Mouse (Mus musculus): Measurements from ENCODE around the gene Gm20521.
A peak's percentile ranks its signal among the peaks of the same experiment; 100 is the strongest.
"Not testable (repeated sequence)": the region's sequence is repeated elsewhere in the genome, so short reads cannot be mapped to it uniquely, and the experiment has no call there.

The Gm20521 gene

GRCm38 (mm10) chr14:54936831-54937160 is 53.6 kb downstream of the Gm20521 start:
- no peak for DNase-seq (ENCODE audit: extremely low spot score)

- no peak for DNase-seq (ENCODE audit: extremely low spot score)
Measured at GRCm38 (mm10) chr14:54937361-54938182, 54.3 kb downstream of the Gm20521 start.

- no peak for DNase-seq (ENCODE audit: extremely low spot score)
Measured at GRCm38 (mm10) chr14:54938431-54939219, 55.4 kb downstream of the Gm20521 start.

GRCm38 (mm10) chr14:54939434-54940175 is 56.4 kb downstream of the Gm20521 start:
- DNase-seq (ENCODE audit: extremely low spot score), result peak; percentile 70

GRCm38 (mm10) chr14:54940176-54940530 is 56.9 kb downstream of the Gm20521 start:
- DNase-seq (ENCODE audit: extremely low spot score), result no peak

GRCm38 (mm10) chr14:54941024-54941978 is 58.1 kb downstream of the Gm20521 start:
- DNase-seq (ENCODE audit: extremely low spot score), result no peak

GRCm38 (mm10) chr14:54942479-54942878 is 59.2 kb downstream of the Gm20521 start:
- DNase-seq (ENCODE audit: extremely low spot score), result no peak

GRCm38 (mm10) chr14:54943971-54944370 is 60.7 kb downstream of the Gm20521 start:
- DNase-seq (ENCODE audit: extremely low spot score), result no peak

GRCm38 (mm10) chr14:54944939-54945338 is 61.7 kb downstream of the Gm20521 start:
- no peak for DNase-seq (ENCODE audit: extremely low spot score)

- DNase-seq (ENCODE audit: extremely low spot score), result no peak
Measured at GRCm38 (mm10) chr14:54945975-54946704, 62.9 kb downstream of the Gm20521 start.

GRCm38 (mm10) chr14:54947008-54947407 is 63.8 kb downstream of the Gm20521 start:
- not testable (repeated sequence) for DNase-seq (ENCODE audit: extremely low spot score)
